Mouse (Mus musculus) liver, embryonic 13.5 days (tissue): ENCODE measurements at regions not wholly inside any gene's neighbourhood (a gene's known extent, or its start where the extent isn't known, plus 50 kb on each side); places are given as distances from the start of the nearest gene placed in this dataset.

Experiments
- ATAC-seq: fragments of 200-750 bp; cut with Nextera tagmentation; 2 replicates; pipeline ENCODE4 v1.8.0; 2017; ENCODE audit warnings: low read depth, mild to moderate bottlenecking, moderate number of reproducible peaks, moderate library complexity
- DNase-seq: peaks from one replicate; pipeline ENCODE4 v3.0.0; 2022
- H3K27ac ChIP-seq: fragments of 300-500 bp; sonication (generic); 2 replicates; pipeline ENCODE4 v1.5.1; 2015; ENCODE audit warnings: moderate library complexity, mild to moderate bottlenecking, inconsistent platforms
- H3K27me3 ChIP-seq: fragments of 300-500 bp; sonication (generic); 2 replicates; pipeline ENCODE4 v1.6.1; 2015; ENCODE audit warnings: mild to moderate bottlenecking, inconsistent platforms
- H3K36me3 ChIP-seq: fragments of 300-500 bp; sonication (generic); 2 replicates; pipeline ENCODE4 v1.6.1; 2015; ENCODE audit warnings: mild to moderate bottlenecking, inconsistent platforms
- H3K4me1 ChIP-seq: fragments of 300-500 bp; sonication (generic); replicated peaks from 2 replicates; pipeline ENCODE4 v1.6.1; 2015; ENCODE audit warnings: inconsistent platforms
- H3K4me2 ChIP-seq: fragments of 300-500 bp; sonication (generic); 2 replicates; pipeline ENCODE4 v1.6.1; 2015; ENCODE audit warnings: inconsistent platforms, mild to moderate bottlenecking, moderate library complexity
- H3K4me3 ChIP-seq: fragments of 300-500 bp; sonication (generic); replicated peaks from 2 replicates; pipeline ENCODE4 v1.5.1; 2015; ENCODE audit warnings: mild to moderate bottlenecking, inconsistent platforms
- H3K9ac ChIP-seq: fragments of 300-500 bp; sonication (generic); 2 replicates; pipeline ENCODE4 v1.6.1; 2015; ENCODE audit warnings: mild to moderate bottlenecking, inconsistent platforms
- H3K9me3 ChIP-seq: fragments of 300-500 bp; sonication (generic); replicated peaks from 2 replicates; pipeline ENCODE4 v1.6.1; 2016; ENCODE audit warnings: inconsistent platforms
- WGBS: fragments of 180-500 bp; shearing (Covaris S2); methylation state at CpG from one replicate; pipeline ENCODE4 v1.1.7; 2015; ENCODE audit not compliant: insufficient replicate concordance; 5-methylcytosine and 5-hydroxymethylcytosine counted together

- 0 out of 2 replicates have a peak, but pooled peaks cover 4% of the 10 kb centered on the region for H3K9me3 ChIP-seq
- H3K27ac ChIP-seq, result no peak overlapping the region
- H3K9ac ChIP-seq, result no peak overlapping the region
- whole genome bisulfite sequencing, result 48% methylated on average over 1 of the region's 1 CpGs
- H3K4me2 ChIP-seq, result no peak overlapping the region
- H3K4me3 ChIP-seq, result no peak overlapping the region
- ATAC-seq (no peak), DNase-seq (no peak)
- no peaks in the 10 kb centered on the region for H3K4me1 ChIP-seq
- no peaks in the 10 kb centered on the region for H3K27me3 ChIP-seq
- H3K36me3 ChIP-seq, result no peaks in the 10 kb centered on the region
These were observed 98.0 kb upstream of the Plcb4 start for GRCm38 (mm10) chr2:135560856-135561255.

GRCm38 (mm10) chr2:135561716-135562115 is 97.1 kb upstream of the Plcb4 start:
- no peak for ATAC-seq
- WGBS, result 50% methylated on average over 7 of the region's 7 CpGs

GRCm38 (mm10) chr2:135562140-135562890 is 96.5 kb upstream of the Plcb4 start:
- DNase-seq (no peak), ATAC-seq (0 out of 2 replicates have a peak, but pooled peaks have one; percentile 26)
- whole genome bisulfite sequencing, result 56% methylated on average over 10 of the region's 10 CpGs
- no peak overlapping the region for H3K9ac ChIP-seq
- H3K4me2 ChIP-seq, result no peak overlapping the region
- H3K4me3 ChIP-seq, result no peak overlapping the region
- H3K36me3 ChIP-seq, result no peaks in the 10 kb centered on the region
- H3K4me1 ChIP-seq, result no peaks in the 10 kb centered on the region
- H3K27me3 ChIP-seq, result no peaks in the 10 kb centered on the region
- 0 out of 2 replicates have a peak, but pooled peaks cover 4% of the 10 kb centered on the region for H3K9me3 ChIP-seq
- H3K27ac ChIP-seq, result no peak overlapping the region

More at GRCm38 (mm10) chr2:135561716-135562115, 97.1 kb upstream of the Plcb4 start:
- no peak for DNase-seq
- H3K4me1 ChIP-seq, result no peaks in the 10 kb centered on the region
- H3K36me3 ChIP-seq, result no peaks in the 10 kb centered on the region
- H3K9ac ChIP-seq, result no peak overlapping the region
- H3K27me3 ChIP-seq, result no peaks in the 10 kb centered on the region
- 0 out of 2 replicates have a peak, but pooled peaks cover 4% of the 10 kb centered on the region for H3K9me3 ChIP-seq
- no peak overlapping the region for H3K4me2 ChIP-seq
- no peak overlapping the region for H3K27ac ChIP-seq
- H3K4me3 ChIP-seq, result no peak overlapping the region

- H3K4me2 ChIP-seq, result no peak overlapping the region
- H3K9me3 ChIP-seq, result no peaks in the 10 kb centered on the region
- H3K27ac ChIP-seq, result no peak overlapping the region
- H3K36me3 ChIP-seq, result no peaks in the 10 kb centered on the region
- 59% methylated on average over 4 of the region's 4 CpGs for WGBS
- H3K4me3 ChIP-seq, result no peak overlapping the region
- ATAC-seq (no peak), DNase-seq (no peak)
- H3K27me3 ChIP-seq, result no peaks in the 10 kb centered on the region
- no peak overlapping the region for H3K9ac ChIP-seq
- H3K4me1 ChIP-seq, result no peaks in the 10 kb centered on the region
These were observed 94.6 kb upstream of the Plcb4 start for GRCm38 (mm10) chr2:135564231-135564630.

GRCm38 (mm10) chr2:135568350-135568749 is 90.5 kb upstream of the Plcb4 start:
- Histone ChIP-seq H3K27me3 (no peaks in the 10 kb centered on the region), H3K4me2 (no peak overlapping the region), H3K4me1 (no peaks in the 10 kb centered on the region), H3K4me3 (no peak overlapping the region), H3K36me3 (no peaks in the 10 kb centered on the region), H3K9me3 (no peaks in the 10 kb centered on the region), H3K9ac (no peak overlapping the region), H3K27ac (no peak overlapping the region)
- no peak for ATAC-seq
- WGBS, result 60% methylated on average over 2 of the region's 2 CpGs
- DNase-seq, result no peak

- Histone ChIP-seq H3K4me3 (no peak overlapping the region), H3K36me3 (no peaks in the 10 kb centered on the region), H3K27ac (no peak overlapping the region), H3K4me1 (no peaks in the 10 kb centered on the region), H3K9ac (no peak overlapping the region), H3K9me3 (no peaks in the 10 kb centered on the region), H3K4me2 (no peak overlapping the region), H3K27me3 (no peaks in the 10 kb centered on the region)
- DNase-seq (no peak), ATAC-seq (no peak)
- 49% methylated on average over 5 of the region's 5 CpGs for WGBS
These were observed 87.2 kb upstream of the Plcb4 start for GRCm38 (mm10) chr2:135571599-135571998.

GRCm38 (mm10) chr2:135577228-135577627 is 81.6 kb upstream of the Plcb4 start:
- ATAC-seq (no peak), DNase-seq (no peak)
- Histone ChIP-seq H3K9ac (no peak overlapping the region), H3K27me3 (no peaks in the 10 kb centered on the region), H3K4me2 (no peak overlapping the region), H3K36me3 (no peaks in the 10 kb centered on the region), H3K27ac (no peak overlapping the region), H3K9me3 (no peaks in the 10 kb centered on the region), H3K4me1 (no peaks in the 10 kb centered on the region), H3K4me3 (no peak overlapping the region)
- 61% methylated on average over 5 of the region's 5 CpGs for WGBS

GRCm38 (mm10) chr2:135578135-135578534 is 80.7 kb upstream of the Plcb4 start:
- H3K36me3 ChIP-seq, result no peaks in the 10 kb centered on the region
- 60% methylated on average over 5 of the region's 5 CpGs for WGBS
- no peaks in the 10 kb centered on the region for H3K9me3 ChIP-seq
- no peak overlapping the region for H3K9ac ChIP-seq
- H3K27me3 ChIP-seq, result no peaks in the 10 kb centered on the region
- ATAC-seq, result no peak
- no peak overlapping the region for H3K4me2 ChIP-seq
- no peak overlapping the region for H3K27ac ChIP-seq
- no peak overlapping the region for H3K4me3 ChIP-seq
- no peak for DNase-seq
- H3K4me1 ChIP-seq, result no peaks in the 10 kb centered on the region

GRCm38 (mm10) chr2:135579514-135579913 is 79.3 kb upstream of the Plcb4 start:
- no peaks in the 10 kb centered on the region for H3K9me3 ChIP-seq
- no peak overlapping the region for H3K4me2 ChIP-seq
- H3K4me1 ChIP-seq, result no peaks in the 10 kb centered on the region
- WGBS, result 87% methylated on average over 6 of the region's 6 CpGs
- H3K36me3 ChIP-seq, result no peaks in the 10 kb centered on the region
- no peaks in the 10 kb centered on the region for H3K27me3 ChIP-seq
- H3K9ac ChIP-seq, result no peak overlapping the region
- DNase-seq (no peak), ATAC-seq (no peak)
- no peak overlapping the region for H3K27ac ChIP-seq
- no peak overlapping the region for H3K4me3 ChIP-seq

- ATAC-seq, result no peak
- no peak for DNase-seq
- H3K4me2 ChIP-seq, result no peak overlapping the region
- H3K4me3 ChIP-seq, result no peak overlapping the region
- H3K4me1 ChIP-seq, result no peaks in the 10 kb centered on the region
- H3K9me3 ChIP-seq, result no peaks in the 10 kb centered on the region
- no peaks in the 10 kb centered on the region for H3K27me3 ChIP-seq
- H3K36me3 ChIP-seq, result no peaks in the 10 kb centered on the region
- no peak overlapping the region for H3K9ac ChIP-seq
- 53% methylated on average over 4 of the region's 4 CpGs for WGBS
- H3K27ac ChIP-seq, result no peak overlapping the region
These were observed 78.8 kb upstream of the Plcb4 start for GRCm38 (mm10) chr2:135580051-135580450.

- Histone ChIP-seq H3K4me3 (no peak overlapping the region), H3K9ac (no peak overlapping the region), H3K36me3 (no peaks in the 10 kb centered on the region), H3K9me3 (no peaks in the 10 kb centered on the region), H3K4me1 (no peaks in the 10 kb centered on the region), H3K4me2 (no peak overlapping the region), H3K27me3 (no peaks in the 10 kb centered on the region), H3K27ac (no peak overlapping the region)
- DNase-seq, result no peak
- 67% methylated on average over 8 of the region's 8 CpGs for whole genome bisulfite sequencing
- no peak for ATAC-seq
These were observed 76.5 kb upstream of the Plcb4 start for GRCm38 (mm10) chr2:135582341-135582740.

GRCm38 (mm10) chr2:135606306-135606705 is 52.5 kb upstream of the Plcb4 start:
- H3K36me3 ChIP-seq, result no peaks in the 10 kb centered on the region
- no peaks in the 10 kb centered on the region for H3K4me1 ChIP-seq
- no peaks in the 10 kb centered on the region for H3K27me3 ChIP-seq
- no peak overlapping the region for H3K9ac ChIP-seq
- DNase-seq (no peak), ATAC-seq (no peak)
- H3K4me2 ChIP-seq, result no peak overlapping the region
- no peak overlapping the region for H3K4me3 ChIP-seq
- no peak overlapping the region for H3K27ac ChIP-seq
- no peaks in the 10 kb centered on the region for H3K9me3 ChIP-seq
